Mouse (Mus musculus) limb, embryonic 14.5 days (tissue): ENCODE data around the gene Spata48. TPM values are rescaled to one million over a fixed set of nuclear protein-coding genes. Genes with fewer than 3 reads are reported as not detected.

ENCODE experiments used
- ATAC-seq: fragments of 200-750 bp; cut with Nextera tagmentation; 2 replicates; pipeline ENCODE4 v1.8.0; 2017; ENCODE audit warnings: low read depth, moderate number of reproducible peaks, moderate TSS enrichment; ENCODE audit not compliant: low FRiP score
- DNase-seq: peaks from one replicate; pipeline ENCODE4 v3.0.0-alpha.2; 2015; ENCODE audit warnings: low spot score
- H3K27ac ChIP-seq: fragments of 300-500 bp; sonication (generic); replicated peaks from 2 replicates; pipeline ENCODE4 v1.5.1; 2014; ENCODE audit warnings: low read depth, mild to moderate bottlenecking, low read length, moderate library complexity, mixed read lengths
- H3K27me3 ChIP-seq: fragments of 300-500 bp; sonication (generic); 2 replicates; pipeline ENCODE4 v1.6.1; 2014; ENCODE audit warnings: low read length, mixed read lengths; ENCODE audit not compliant: control insufficient read depth, insufficient read depth
- H3K36me3 ChIP-seq: fragments of 300-500 bp; sonication (generic); 2 replicates; pipeline ENCODE4 v1.6.1; 2014; ENCODE audit warnings: mild to moderate bottlenecking, low read length, moderate library complexity, mixed read lengths; ENCODE audit not compliant: control insufficient read depth, insufficient read depth
- H3K4me1 ChIP-seq: fragments of 300-500 bp; sonication (generic); 2 replicates; pipeline ENCODE4 v1.6.1; 2014; ENCODE audit warnings: antibody characterized with exemption, low read length, mixed read lengths; ENCODE audit not compliant: control insufficient read depth, insufficient read depth
- H3K4me2 ChIP-seq: fragments of 300-500 bp; sonication (generic); replicated peaks from 2 replicates; pipeline ENCODE4 v1.6.1; 2014; ENCODE audit warnings: low read depth, mild to moderate bottlenecking, low read length, moderate library complexity; ENCODE audit not compliant: severe bottlenecking
- H3K4me3 ChIP-seq: fragments of 300-500 bp; sonication (generic); replicated peaks from 2 replicates; pipeline ENCODE4 v1.5.1; 2014; ENCODE audit warnings: low read length
- H3K9ac ChIP-seq: fragments of 300-500 bp; sonication (generic); 2 replicates; pipeline ENCODE4 v1.6.1; 2014; ENCODE audit warnings: mild to moderate bottlenecking, low read depth, low read length, moderate library complexity; ENCODE audit not compliant: severe bottlenecking
- H3K9me3 ChIP-seq: fragments of 300-500 bp; sonication (generic); 2 replicates; pipeline ENCODE4 v1.6.1; 2016; ENCODE audit warnings: low read length; ENCODE audit not compliant: control insufficient read depth
- POLR2A ChIP-seq: fragments of 200-500 bp; IDR thresholded peaks from 2 replicates; pipeline ENCODE4 v1.8.0; 2012; ENCODE audit warnings: inconsistent platforms, mild to moderate bottlenecking, moderate library complexity, borderline replicate concordance; ENCODE audit not compliant: insufficient read depth, insufficient read length; ENCODE audit errors: extremely low read depth
- WGBS: fragments of 180-500 bp; shearing (Covaris S2); extraction: QIAGEN DNeasy Blood & Tissue Kit; methylation state at CpG from one replicate; pipeline ENCODE4 v1.1.7; 2014; 5-methylcytosine and 5-hydroxymethylcytosine counted together
- polyA plus RNA-seq, 2 experiments: library from polyadenylated mRNA; depleted of rRNA in 1 of 2; stranded (reverse) in 1 of 2; unstranded in 1 of 2; fragments of >200 nt; fragmentation: Nextera tagmentation in 1 of 2; extraction: Ambion mirVana in 1 of 2; gene quantifications; 2 replicates each; pipeline versions ENCODE4 v1.2.1 to v1.2.3; 2012 to 2014

Gene Spata48
- polyA plus RNA-seq, 2 experiments = 0.52 to 0.70 TPM

GRCm38 (mm10) chr11:11468924-11469323 lies 7.0 kb downstream of the Spata48 start:
- ATAC-seq = no peak

GRCm38 (mm10) chr11:11484378-11484777 lies 22.5 kb downstream of the Spata48 start:
- 47% methylated on average over 8 of the region's 8 CpGs for WGBS
- Histone ChIP-seq H3K9ac (no peak overlapping the region), H3K4me1 (no peaks in the 10 kb centered on the region), H3K36me3 (no peaks in the 10 kb centered on the region), H3K4me3 (no peak overlapping the region), H3K9me3 (no peaks in the 10 kb centered on the region), H3K4me2 (no peak overlapping the region), H3K27me3 (no peaks in the 10 kb centered on the region), H3K27ac (no peak overlapping the region)
- DNase-seq (no peak), ATAC-seq (no peak)
- no peak for TF ChIP-seq POLR2A

More at GRCm38 (mm10) chr11:11468924-11469323, 7.0 kb downstream of the Spata48 start:
- Histone ChIP-seq H3K4me2 (no peak overlapping the region), H3K27me3 (no peaks in the 10 kb centered on the region), H3K9ac (no peak overlapping the region), H3K4me3 (no peak overlapping the region), H3K36me3 (no peaks in the 10 kb centered on the region), H3K27ac (no peak overlapping the region), H3K4me1 (no peaks in the 10 kb centered on the region), H3K9me3 (no peaks in the 10 kb centered on the region)
- no peak for DNase-seq
- TF ChIP-seq POLR2A = no peak

GRCm38 (mm10) chr11:11492044-11492443 lies 30.1 kb downstream of the Spata48 start:
- no peak for DNase-seq
- H3K9ac ChIP-seq = no peak overlapping the region
- no peaks in the 10 kb centered on the region for H3K4me1 ChIP-seq
- H3K4me2 ChIP-seq = no peak overlapping the region
- 69% methylated on average over 5 of the region's 5 CpGs for whole genome bisulfite sequencing
- H3K36me3 ChIP-seq = no peaks in the 10 kb centered on the region
- no peaks in the 10 kb centered on the region for H3K27me3 ChIP-seq
- no peak for ATAC-seq
- TF ChIP-seq POLR2A = no peak
- no peak overlapping the region for H3K27ac ChIP-seq
- H3K4me3 ChIP-seq = no peak overlapping the region
- H3K9me3 ChIP-seq = no peaks in the 10 kb centered on the region

- ATAC-seq = no peak
- 86% methylated on average over 2 of the region's 2 CpGs for WGBS
- H3K27me3 ChIP-seq = no peaks in the 10 kb centered on the region
- no peak for DNase-seq
- H3K4me1 ChIP-seq = no peaks in the 10 kb centered on the region
- TF ChIP-seq POLR2A = no peak
- H3K9ac ChIP-seq = no peak overlapping the region
- H3K27ac ChIP-seq = no peak overlapping the region
- no peaks in the 10 kb centered on the region for H3K9me3 ChIP-seq
- no peak overlapping the region for H3K4me2 ChIP-seq
- no peaks in the 10 kb centered on the region for H3K36me3 ChIP-seq
- no peak overlapping the region for H3K4me3 ChIP-seq
Measured at GRCm38 (mm10) chr11:11495697-11496096, 33.8 kb downstream of the Spata48 start.

GRCm38 (mm10) chr11:11499944-11500343 lies 38.0 kb downstream of the Spata48 start:
- Histone ChIP-seq H3K36me3 (no peaks in the 10 kb centered on the region), H3K9me3 (no peaks in the 10 kb centered on the region), H3K4me3 (no peak overlapping the region), H3K4me2 (no peak overlapping the region), H3K27me3 (no peaks in the 10 kb centered on the region), H3K4me1 (no peaks in the 10 kb centered on the region), H3K9ac (no peak overlapping the region), H3K27ac (no peak overlapping the region)
- ATAC-seq (no peak), DNase-seq (peak; percentile 51)
- 18% methylated on average over 10 of the region's 10 CpGs for WGBS
- no peak for TF ChIP-seq POLR2A

- H3K36me3 ChIP-seq = no peaks in the 10 kb centered on the region
- no peak overlapping the region for H3K4me2 ChIP-seq
- H3K4me1 ChIP-seq = no peaks in the 10 kb centered on the region
- H3K27me3 ChIP-seq = no peaks in the 10 kb centered on the region
- H3K4me3 ChIP-seq = no peak overlapping the region
- H3K27ac ChIP-seq = no peak overlapping the region
- no peak for DNase-seq
- no peaks in the 10 kb centered on the region for H3K9me3 ChIP-seq
- H3K9ac ChIP-seq = no peak overlapping the region
- WGBS = 73% methylated on average over 2 of the region's 2 CpGs
- no peak for ATAC-seq
- no peak for TF ChIP-seq POLR2A
Measured at GRCm38 (mm10) chr11:11506187-11506586, 44.3 kb downstream of the Spata48 start.
